Mouse (Mus musculus): ENCODE data around the gene Vav1. TPM values are rescaled to one million over a fixed set of nuclear protein-coding genes. Genes with fewer than 3 reads are reported as not detected.

Vav1 gene
- polyA plus RNA-seq (2015; fragmentation: Nextera tagmentation; extraction: Ambion mirVana): 13.8 and 14.5 TPM in 2 replicates

GRCm38 (mm10) chr17:57278943-57279590 lies at the start of gene Vav1:
Gene Vav1 (plus strand): TSS chr17:57279100.
- no peaks in the 10 kb centered on the region for H3K36me3 ChIP-seq (replicated peaks)
- H3K4me1 ChIP-seq (replicated peaks): peaks cover 42% of the 10 kb centered on the region
- peak within 1 kb of the TSS; percentile 52 for H3K4me3 ChIP-seq (replicated peaks)
- ATAC-seq (ENCODE audit: insufficient read depth): peak; percentile 30; the same call in 1 of the 2 replicates
- H3K27me3 ChIP-seq: peaks cover 27% of the 10 kb centered on the region
- H3K9me3 ChIP-seq (replicated peaks): no peaks in the 10 kb centered on the region
- peak within 1 kb of the TSS; percentile 51 for H3K27ac ChIP-seq (replicated peaks)
- WGBS (ENCODE audit: insufficient replicate concordance): 18% methylated on average over 26 of the region's 26 CpGs
- 0 out of 2 replicates have a peak within 1 kb of the TSS, but pooled peaks have one; percentile 37 for H3K9ac ChIP-seq
- peak within 1 kb of the TSS; percentile 56 for H3K4me2 ChIP-seq

- peaks cover 31% of the 10 kb centered on the region for H3K4me1 ChIP-seq (replicated peaks)
- H3K9me3 ChIP-seq (replicated peaks): no peaks in the 10 kb centered on the region
- H3K4me2 ChIP-seq: peak overlapping the region; percentile 23; the same call in 1 of the 2 replicates
- H3K4me3 ChIP-seq (replicated peaks): no peak overlapping the region
- H3K27me3 ChIP-seq: no peaks in the 10 kb centered on the region
- WGBS (ENCODE audit: insufficient replicate concordance): 48% methylated on average over 15 of the region's 15 CpGs
- H3K27ac ChIP-seq (replicated peaks): peak overlapping the region; percentile 33
- H3K36me3 ChIP-seq (replicated peaks): peaks cover 9% of the 10 kb centered on the region; the same call in 1 of the 2 replicates
- ATAC-seq (ENCODE audit: insufficient read depth): no peak
- H3K9ac ChIP-seq: no peak overlapping the region
Measured at GRCm38 (mm10) chr17:57229851-57230727, 48.8 kb upstream of the Vav1 start.

GRCm38 (mm10) chr17:57230728-57231125 lies 48.2 kb upstream of the Vav1 start:
- peaks cover 27% of the 10 kb centered on the region for H3K4me1 ChIP-seq (replicated peaks)
- H3K27me3 ChIP-seq: no peaks in the 10 kb centered on the region
- ATAC-seq (ENCODE audit: insufficient read depth): peak; percentile 8; the same call in 1 of the 2 replicates
- H3K9ac ChIP-seq: no peak overlapping the region
- H3K27ac ChIP-seq (replicated peaks): peak overlapping the region; percentile 33
- WGBS (ENCODE audit: insufficient replicate concordance): 21% methylated on average over 6 of the region's 6 CpGs
- no peak overlapping the region for H3K4me3 ChIP-seq (replicated peaks)
- peaks cover 13% of the 10 kb centered on the region for H3K36me3 ChIP-seq (replicated peaks)
- H3K9me3 ChIP-seq (replicated peaks): no peaks in the 10 kb centered on the region
- peak overlapping the region; percentile 27; the same call in 1 of the 2 replicates for H3K4me2 ChIP-seq

- H3K9me3 ChIP-seq (replicated peaks): no peaks in the 10 kb centered on the region
- no peak overlapping the region for H3K9ac ChIP-seq
- H3K4me2 ChIP-seq: peak overlapping the region; percentile 27
- H3K4me1 ChIP-seq (replicated peaks): peaks cover 27% of the 10 kb centered on the region
- peak overlapping the region; percentile 58 for H3K27ac ChIP-seq (replicated peaks)
- H3K36me3 ChIP-seq (replicated peaks): peaks cover 20% of the 10 kb centered on the region
- H3K4me3 ChIP-seq (replicated peaks): no peak overlapping the region
- ATAC-seq (ENCODE audit: insufficient read depth): no peak
- H3K27me3 ChIP-seq: no peaks in the 10 kb centered on the region
Measured at GRCm38 (mm10) chr17:57231321-57231771, 47.6 kb upstream of the Vav1 start.

- 55% methylated on average over 1 of the region's 1 CpGs for WGBS (ENCODE audit: insufficient replicate concordance)
- H3K9ac ChIP-seq: no peak overlapping the region
- H3K27ac ChIP-seq (replicated peaks): peak overlapping the region; percentile 58
- peaks cover 27% of the 10 kb centered on the region for H3K4me1 ChIP-seq (replicated peaks)
- ATAC-seq (ENCODE audit: insufficient read depth): no peak
- no peak overlapping the region for H3K4me3 ChIP-seq (replicated peaks)
- H3K4me2 ChIP-seq: peak overlapping the region; percentile 23; the same call in 1 of the 2 replicates
- no peaks in the 10 kb centered on the region for H3K27me3 ChIP-seq
- no peaks in the 10 kb centered on the region for H3K9me3 ChIP-seq (replicated peaks)
- peaks cover 28% of the 10 kb centered on the region for H3K36me3 ChIP-seq (replicated peaks)
Measured at GRCm38 (mm10) chr17:57232200-57232599, 46.7 kb upstream of the Vav1 start.

GRCm38 (mm10) chr17:57233038-57233437 lies 45.9 kb upstream of the Vav1 start:
- peak; percentile 70 for ATAC-seq (ENCODE audit: insufficient read depth)
- 51% methylated on average over 7 of the region's 7 CpGs for WGBS (ENCODE audit: insufficient replicate concordance)
- H3K9ac ChIP-seq: no peak overlapping the region

GRCm38 (mm10) chr17:57234254-57234928 lies 44.5 kb upstream of the Vav1 start:
- no peak for ATAC-seq (ENCODE audit: insufficient read depth)
- 61% methylated on average over 12 of the region's 12 CpGs for WGBS (ENCODE audit: insufficient replicate concordance)
- Histone ChIP-seq H3K27ac (replicated peaks) (peak overlapping the region; percentile 67), H3K4me3 (replicated peaks) (peak overlapping the region; percentile 49), H3K9me3 (replicated peaks) (no peaks in the 10 kb centered on the region), H3K4me2 (peak overlapping the region; percentile 51), H3K36me3 (replicated peaks) (peaks cover 41% of the 10 kb centered on the region), H3K27me3 (no peaks in the 10 kb centered on the region), H3K4me1 (replicated peaks) (peaks cover 20% of the 10 kb centered on the region), H3K9ac (no peak overlapping the region; the same call in 1 of the 2 replicates)

More at GRCm38 (mm10) chr17:57233038-57233437, 45.9 kb upstream of the Vav1 start:
- Histone ChIP-seq H3K4me1 (replicated peaks) (peaks cover 27% of the 10 kb centered on the region), H3K27ac (replicated peaks) (peak overlapping the region; percentile 67), H3K9me3 (replicated peaks) (no peaks in the 10 kb centered on the region), H3K4me3 (replicated peaks) (peak overlapping the region; percentile 49), H3K4me2 (peak overlapping the region; percentile 23; the same call in 1 of the 2 replicates), H3K27me3 (no peaks in the 10 kb centered on the region), H3K36me3 (replicated peaks) (peaks cover 37% of the 10 kb centered on the region)

GRCm38 (mm10) chr17:57235803-57236202 lies 43.1 kb upstream of the Vav1 start:
- WGBS (ENCODE audit: insufficient replicate concordance): 69% methylated on average over 5 of the region's 5 CpGs
- peaks cover 41% of the 10 kb centered on the region for H3K36me3 ChIP-seq (replicated peaks)
- H3K4me1 ChIP-seq (replicated peaks): peaks cover 8% of the 10 kb centered on the region
- H3K9me3 ChIP-seq (replicated peaks): no peaks in the 10 kb centered on the region
- H3K9ac ChIP-seq: no peak overlapping the region
- H3K27ac ChIP-seq (replicated peaks): no peak overlapping the region
- 0 out of 2 replicates have a peak, but pooled peaks have one; percentile 5 for ATAC-seq (ENCODE audit: insufficient read depth)
- H3K27me3 ChIP-seq: no peaks in the 10 kb centered on the region
- H3K4me2 ChIP-seq: peak overlapping the region; percentile 51
- H3K4me3 ChIP-seq (replicated peaks): peak overlapping the region; percentile 49

- no peak for ATAC-seq (ENCODE audit: insufficient read depth)
- Histone ChIP-seq H3K36me3 (replicated peaks) (peaks cover 49% of the 10 kb centered on the region), H3K27ac (replicated peaks) (no peak overlapping the region), H3K4me1 (replicated peaks) (no peaks in the 10 kb centered on the region; the same call in 1 of the 2 replicates), H3K27me3 (no peaks in the 10 kb centered on the region), H3K4me2 (no peak overlapping the region), H3K4me3 (replicated peaks) (no peak overlapping the region), H3K9ac (no peak overlapping the region), H3K9me3 (replicated peaks) (no peaks in the 10 kb centered on the region)
- WGBS (ENCODE audit: insufficient replicate concordance): 78% methylated on average over 9 of the region's 9 CpGs
Measured at GRCm38 (mm10) chr17:57237181-57237580, 41.7 kb upstream of the Vav1 start.

GRCm38 (mm10) chr17:57243650-57244370 lies 35.1 kb upstream of the Vav1 start:
- H3K9me3 ChIP-seq (replicated peaks): no peaks in the 10 kb centered on the region
- H3K27me3 ChIP-seq: no peaks in the 10 kb centered on the region
- H3K4me3 ChIP-seq (replicated peaks): no peak overlapping the region

More at GRCm38 (mm10) chr17:57243650-57244370, 35.1 kb upstream of the Vav1 start:
- Histone ChIP-seq H3K27ac (replicated peaks) (no peak overlapping the region), H3K36me3 (replicated peaks) (peaks cover 21% of the 10 kb centered on the region; the same call in 1 of the 2 replicates), H3K4me2 (no peak overlapping the region), H3K4me1 (replicated peaks) (peaks cover 25% of the 10 kb centered on the region), H3K9ac (no peak overlapping the region)
- WGBS (ENCODE audit: insufficient replicate concordance): 64% methylated on average over 10 of the region's 10 CpGs
- no peak for ATAC-seq (ENCODE audit: insufficient read depth)

All from liver, embryonic 15.5 days (tissue).